Mouse (Mus musculus) regulatory T cell (primary cell): ENCODE data around the gene Cdk5rap3.

ENCODE experiments used
- in situ Hi-C: fragments of 300-600 bp; cut with MboI, MseI; formaldehyde crosslinking; loops from one replicate; pipeline ENCODE4 v1.15.1; 2025; ENCODE audit warnings: high pct_unique_total_duplicates

Gene Cdk5rap3

GRCm38 (mm10) chr11:96933562-96934276 is 17.4 kb upstream of the Cdk5rap3 start:
- in situ Hi-C loops, result no loop called here

- in situ Hi-C loops, result no loop called here
Observed at GRCm38 (mm10) chr11:96931327-96932062, 15.2 kb upstream of the Cdk5rap3 start.

DNA sequence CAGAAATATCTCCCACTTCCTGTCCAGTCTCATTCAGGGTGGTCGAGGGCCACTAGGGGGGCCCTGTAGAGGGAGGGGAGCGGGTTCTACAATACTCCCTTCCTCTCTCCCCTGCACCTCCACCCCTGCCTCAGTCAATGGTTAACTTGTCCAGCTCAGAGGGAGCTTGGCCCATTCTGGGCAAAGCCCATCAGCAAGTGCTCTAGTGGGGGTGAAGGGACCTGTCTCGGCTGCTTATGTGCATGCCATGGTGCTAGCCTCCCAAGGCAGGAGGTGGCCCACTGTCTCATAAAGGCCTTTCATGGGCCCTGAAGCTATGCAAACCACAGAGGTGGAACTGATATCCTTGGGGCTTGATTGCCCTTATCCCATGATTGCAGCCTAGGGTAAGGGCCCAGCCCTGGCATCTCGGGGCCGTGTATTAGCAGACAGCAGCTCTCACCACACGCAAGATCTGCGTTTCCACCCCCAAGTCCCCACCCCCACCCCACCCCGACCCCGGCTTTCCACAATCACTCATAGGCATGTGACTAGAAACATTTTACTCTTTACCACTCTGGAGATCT is 13.6 kb upstream of the Cdk5rap3 start:
- in situ Hi-C loops, result no loop called here

DNA sequence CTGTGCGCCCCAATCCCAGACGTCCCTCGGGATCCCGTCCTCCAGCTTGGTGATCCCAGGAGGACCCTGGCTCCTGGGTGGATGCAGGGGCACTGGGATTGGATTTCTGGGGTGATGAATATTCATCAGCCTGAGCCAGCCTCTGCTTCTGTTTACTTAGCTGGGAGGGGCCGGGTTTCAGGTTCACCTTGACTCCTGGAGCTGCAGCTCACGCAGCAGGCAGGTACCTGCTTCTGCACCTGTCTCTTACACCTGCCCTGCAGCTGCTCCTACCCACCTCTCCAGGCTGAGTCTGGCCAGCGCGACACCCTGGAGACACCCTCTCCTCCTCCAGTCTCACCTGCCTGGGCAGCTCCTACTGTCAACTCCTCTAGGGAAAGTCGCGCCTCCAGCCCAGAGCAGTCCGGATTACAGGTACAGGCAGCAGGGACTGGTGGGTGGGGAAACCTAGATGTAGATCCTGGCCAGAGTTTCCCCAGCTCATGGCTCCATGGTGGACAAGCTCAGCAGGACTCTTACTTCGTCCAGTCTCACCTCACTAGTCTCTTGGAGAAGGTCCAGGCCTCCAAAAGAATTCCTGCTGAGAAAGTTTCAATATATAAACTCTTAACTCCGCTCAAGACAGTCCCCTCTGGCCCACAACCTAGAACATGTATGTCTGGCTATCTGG is 12.9 kb upstream of the Cdk5rap3 start:
- in situ Hi-C loops, result no loop called here

- in situ Hi-C loops, result no loop called here
Observed at GRCm38 (mm10) chr11:96928691-96929090, 12.4 kb upstream of the Cdk5rap3 start.

DNA sequence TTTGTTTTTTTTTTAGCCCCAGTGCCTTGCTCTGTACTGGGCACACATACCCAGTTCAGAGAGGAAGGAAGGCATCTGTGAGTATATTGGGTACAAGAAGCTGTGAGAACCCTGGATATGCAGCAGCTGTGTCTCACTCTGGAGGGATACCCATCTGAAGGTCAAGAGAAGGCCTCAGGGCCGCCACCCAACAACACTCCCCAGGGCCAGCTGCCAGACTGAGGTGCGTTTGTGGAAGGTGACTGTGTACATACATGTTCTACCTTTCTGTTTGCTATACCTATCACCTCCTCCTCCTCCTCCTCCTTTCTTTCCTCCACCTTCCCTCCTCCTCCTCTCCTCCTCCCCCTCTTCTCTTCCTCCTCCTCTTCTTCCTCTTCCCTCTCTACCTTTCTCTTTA is 11.8 kb upstream of the Cdk5rap3 start, which contains the start of gene Prr15l:
Prr15l (plus strand) TSS at position 17 of the 400 bp plus-strand sequence.
- in situ Hi-C loops, result no loop called here

DNA sequence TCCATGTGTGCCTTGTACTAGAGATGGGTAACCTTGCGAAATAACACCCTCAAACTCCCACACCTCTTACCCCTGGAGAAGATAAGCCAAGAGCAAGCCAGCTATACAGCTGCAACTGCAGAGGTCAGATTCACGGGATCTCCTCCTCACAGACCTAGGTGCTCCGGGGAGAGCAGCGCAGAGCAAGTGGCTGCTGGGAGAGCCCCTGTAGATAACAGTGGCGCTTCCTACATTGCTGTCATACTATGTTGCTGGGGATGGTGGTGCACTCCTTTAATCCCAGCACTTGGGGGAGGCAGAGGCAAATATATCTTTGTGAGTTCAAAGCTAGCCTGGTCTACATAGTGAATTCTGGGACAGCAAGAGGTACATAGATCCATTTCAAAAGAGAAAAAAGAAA is 10.3 kb upstream of the Cdk5rap3 start:
- in situ Hi-C loops, result no loop called here

DNA sequence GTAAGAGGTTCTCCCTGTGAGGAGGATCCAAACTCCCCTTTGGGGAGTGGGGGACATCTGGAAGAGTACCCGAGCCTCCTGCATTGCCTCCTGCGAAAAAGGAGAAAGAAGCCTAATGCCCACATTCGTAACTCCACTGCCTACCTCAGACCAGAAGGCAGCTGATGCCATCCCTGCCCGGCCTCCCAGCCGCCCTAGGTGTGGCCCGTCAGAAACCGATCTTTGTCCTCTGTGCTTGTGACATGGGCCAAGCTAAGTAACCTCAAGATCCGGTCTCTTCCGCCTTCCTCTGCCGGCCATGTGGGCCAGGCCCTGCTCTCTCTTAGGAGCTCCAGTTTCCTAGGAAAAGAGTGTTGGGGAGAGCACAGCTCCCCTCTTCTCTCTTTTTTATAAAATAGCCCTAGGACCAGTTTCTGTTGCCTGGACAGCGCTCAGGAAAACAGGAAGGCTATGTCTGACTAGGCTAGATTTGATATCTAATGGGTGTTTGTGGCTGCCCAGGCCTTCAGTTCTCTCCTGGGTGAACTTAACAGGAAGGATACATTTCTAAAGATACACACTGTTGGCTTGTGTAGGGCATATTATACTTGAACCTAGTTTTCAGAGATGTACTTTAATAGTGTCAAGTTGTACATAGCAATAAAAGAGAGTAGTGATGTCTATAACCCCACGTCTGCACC is 9.3 kb upstream of the Cdk5rap3 start:
- in situ Hi-C loops, result no loop called here

GRCm38 (mm10) chr11:96924861-96925260 is 8.6 kb upstream of the Cdk5rap3 start:
- in situ Hi-C loops, result no loop called here

- in situ Hi-C loops, result no loop called here
Observed at GRCm38 (mm10) chr11:96919003-96919402, 2.7 kb upstream of the Cdk5rap3 start.

DNA sequence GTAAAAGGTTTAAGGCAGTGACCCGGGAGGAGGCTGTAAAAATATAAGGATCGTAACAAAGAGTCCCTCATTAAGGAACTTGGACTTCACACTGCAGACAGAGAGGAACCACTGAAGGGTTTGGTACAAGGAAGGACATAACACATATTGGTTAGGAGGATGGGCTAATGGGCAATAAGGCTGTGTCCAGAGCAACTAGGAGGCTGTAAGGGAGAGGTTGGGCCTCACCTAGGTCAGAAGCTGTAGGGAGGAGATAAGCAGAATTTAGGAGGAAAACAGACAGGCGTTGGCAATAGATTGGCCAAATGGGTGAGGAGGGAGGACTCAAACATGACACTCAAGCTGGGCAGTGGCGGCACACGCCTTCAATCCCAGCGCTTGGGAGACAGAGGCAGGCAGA is 1.1 kb upstream of the Cdk5rap3 start:
- in situ Hi-C loops, result no loop called here

- in situ Hi-C loops, result no loop called here
Observed at GRCm38 (mm10) chr11:96916885-96917396, 645 bp upstream of the Cdk5rap3 start.

GRCm38 (mm10) chr11:96912682-96913081 is 3.6 kb downstream of the Cdk5rap3 start:
- in situ Hi-C loops, result no loop called here

DNA sequence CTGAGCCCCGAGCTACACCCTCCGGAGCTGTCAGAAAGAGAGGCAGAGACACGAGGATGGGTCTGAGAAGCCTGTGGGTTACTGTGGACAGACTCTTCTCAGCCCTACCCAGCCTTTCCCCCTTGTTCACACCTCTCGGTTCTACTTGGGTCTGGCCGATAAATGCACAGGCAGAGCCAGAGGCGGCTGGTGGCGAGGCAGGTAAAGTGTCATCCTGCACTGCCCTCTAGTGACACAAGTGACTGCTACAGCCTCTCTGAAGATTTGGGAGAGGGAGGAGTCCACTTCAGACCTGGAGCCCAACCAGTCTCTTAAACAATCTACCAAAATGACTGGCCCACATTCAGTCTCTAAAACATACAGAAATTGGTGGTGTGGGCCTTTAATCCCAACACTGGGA is 6.3 kb downstream of the Cdk5rap3 start:
- in situ Hi-C loops, result no loop called here

GRCm38 (mm10) chr11:96908594-96908993 is 7.7 kb downstream of the Cdk5rap3 start:
- in situ Hi-C loops, result no loop called here

DNA sequence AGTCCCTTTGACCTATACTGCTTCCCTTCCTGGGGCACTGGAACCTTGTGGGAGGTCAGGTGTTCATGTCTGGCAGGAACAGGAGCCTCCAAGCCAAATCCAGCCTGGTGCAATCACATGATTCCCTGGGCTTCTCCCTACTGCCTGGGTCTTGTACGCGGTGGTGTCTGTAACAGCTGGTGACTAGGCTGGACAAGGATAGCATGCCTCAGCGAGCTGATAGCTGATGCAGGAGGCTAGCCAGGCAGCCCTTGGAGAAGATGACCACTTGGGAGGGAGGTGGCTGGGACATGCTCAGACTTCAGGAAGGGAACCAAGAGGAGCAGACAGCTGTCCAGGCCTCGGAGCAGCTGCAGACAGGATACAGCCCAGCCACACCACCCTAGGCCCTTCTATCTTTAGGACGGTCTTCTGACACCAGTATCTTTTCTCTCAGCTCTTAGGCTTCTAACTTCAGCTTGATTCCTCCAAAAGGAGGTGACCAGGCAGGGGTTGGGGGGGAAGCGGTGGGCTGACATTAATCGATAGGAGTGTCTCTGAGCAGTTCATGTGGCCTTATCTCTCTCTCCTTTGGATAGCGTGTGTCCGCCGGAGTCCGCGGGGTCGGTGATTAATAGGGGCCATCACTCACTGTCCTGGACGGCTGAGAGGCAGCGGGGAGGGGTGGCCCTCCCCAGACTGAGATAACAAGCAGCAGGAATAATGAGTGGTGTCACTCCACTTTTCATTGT is 9.7 kb downstream of the Cdk5rap3 start:
- in situ Hi-C loops, result no loop called here

DNA sequence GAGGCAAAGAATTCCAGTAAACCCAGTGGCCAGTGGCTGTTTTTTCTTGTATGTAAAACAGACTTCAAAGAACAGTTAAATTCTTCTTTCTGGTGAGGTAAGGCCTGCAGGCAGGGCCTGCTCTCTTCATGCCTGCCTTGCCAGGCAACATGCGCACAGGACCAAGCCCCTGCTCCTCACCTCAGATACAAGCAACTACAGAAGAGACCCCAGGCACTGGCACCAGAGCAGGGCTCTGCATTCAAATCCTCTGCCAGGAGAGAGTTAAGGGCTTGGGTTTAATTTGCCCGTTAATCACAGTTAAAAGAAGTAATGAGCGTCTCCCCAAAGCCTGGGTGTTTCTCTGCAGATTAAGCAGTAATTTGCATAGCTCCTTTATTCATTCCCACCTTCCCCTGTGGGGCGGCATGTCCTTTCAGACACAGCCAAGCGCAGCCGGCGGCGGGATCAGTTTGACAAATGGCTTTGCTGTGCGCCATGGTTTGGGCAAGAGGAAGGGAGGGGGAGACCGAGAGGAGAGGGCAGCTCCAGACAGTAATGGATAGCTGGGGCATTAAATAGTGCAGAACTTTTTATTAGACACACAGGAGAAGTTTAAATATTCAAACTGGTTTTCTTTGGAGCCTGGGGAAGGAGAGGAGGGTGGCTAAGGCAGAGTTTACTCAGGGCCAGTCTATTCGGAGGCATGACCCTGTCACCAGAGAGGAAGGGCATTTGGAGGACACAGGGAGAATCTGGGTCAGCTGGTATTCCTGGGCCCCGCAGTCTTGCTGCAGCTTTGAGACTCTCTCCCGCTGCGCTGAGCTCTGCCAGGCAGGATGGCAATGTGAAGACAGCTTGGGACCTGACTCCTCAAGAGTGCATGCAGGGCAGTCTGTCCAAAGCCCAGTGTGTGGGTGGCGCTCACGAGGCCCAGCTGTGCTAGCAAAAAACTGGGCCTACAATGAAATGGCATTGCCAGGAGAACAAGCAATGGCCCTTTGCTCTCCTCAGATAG is 13.4 kb downstream of the Cdk5rap3 start:
- in situ Hi-C loops, result no loop called here

GRCm38 (mm10) chr11:96901332-96901731 is 15.0 kb downstream of the Cdk5rap3 start:
- in situ Hi-C loops, result no loop called here
